Mouse (Mus musculus) layer of hippocampus, postnatal 36 days (tissue): Measurements from ENCODE around the gene Ttyh3. TPM values are rescaled to one million over a fixed set of nuclear protein-coding genes. Genes with fewer than 3 reads are reported as not detected.
"Not testable (repeated sequence)": the region's sequence is repeated elsewhere in the genome, so short reads cannot be mapped to it uniquely, and the experiment has no call there.

Experiments used
- DNase-seq, 2 experiments: peaks; one replicate each; pipeline ENCODE4 v3.0.0; 2022
- total RNA-seq, 2 experiments: library from RNA; stranded (reverse); gene quantifications; 2 replicates each; pipeline ENCODE4 v1.2.3; 2021

Gene Ttyh3
- total RNA-seq = 100 to 1,000 TPM; 191 to 221 TPM

- DNase-seq = no peak
Observed at GRCm38 (mm10) chr5:140648519-140649100, at the start of gene Ttyh3. TSS of gene Ttyh3 (minus strand) at chr5:140649031.

GRCm38 (mm10) chr5:140695987-140696386 lies 47.2 kb upstream of the Ttyh3 start:
- DNase-seq = no peak

- no peak for DNase-seq
Observed at GRCm38 (mm10) chr5:140688434-140688833, 39.6 kb upstream of the Ttyh3 start.

GRCm38 (mm10) chr5:140684343-140685148 lies 35.7 kb upstream of the Ttyh3 start:
- peak; percentile 28 to 37 for DNase-seq

GRCm38 (mm10) chr5:140682113-140682512 lies 33.3 kb upstream of the Ttyh3 start:
- DNase-seq = no peak

GRCm38 (mm10) chr5:140680950-140681349 lies 32.1 kb upstream of the Ttyh3 start:
- no peak for DNase-seq

GRCm38 (mm10) chr5:140680051-140680450 lies 31.2 kb upstream of the Ttyh3 start:
- DNase-seq = no peak

GRCm38 (mm10) chr5:140677137-140677536 lies 28.3 kb upstream of the Ttyh3 start:
- DNase-seq = no peak

- no peak for DNase-seq
Observed at GRCm38 (mm10) chr5:140675640-140676039, 26.8 kb upstream of the Ttyh3 start.

- DNase-seq = no peak
Observed at GRCm38 (mm10) chr5:140675079-140675478, 26.2 kb upstream of the Ttyh3 start.

GRCm38 (mm10) chr5:140674036-140674435 lies 25.2 kb upstream of the Ttyh3 start:
- no peak for DNase-seq

- not testable (repeated sequence) for DNase-seq
Observed at GRCm38 (mm10) chr5:140672603-140673002, 23.8 kb upstream of the Ttyh3 start.

GRCm38 (mm10) chr5:140672115-140672514 lies 23.3 kb upstream of the Ttyh3 start:
- no peak for DNase-seq

- no peak for DNase-seq
Observed at GRCm38 (mm10) chr5:140663621-140664180, 14.9 kb upstream of the Ttyh3 start.

GRCm38 (mm10) chr5:140662741-140663592 lies 14.1 kb upstream of the Ttyh3 start:
- DNase-seq = peak in 1 of 2 experiments; percentile 51

- no peak for DNase-seq
Observed at GRCm38 (mm10) chr5:140661875-140662643, 13.2 kb upstream of the Ttyh3 start.

GRCm38 (mm10) chr5:140661427-140661826 lies 12.6 kb upstream of the Ttyh3 start:
- no peak for DNase-seq

GRCm38 (mm10) chr5:140660398-140660797 lies 11.6 kb upstream of the Ttyh3 start:
- no peak for DNase-seq

- peak; percentile 71 to 81 for DNase-seq
Observed at GRCm38 (mm10) chr5:140659607-140660272, 10.9 kb upstream of the Ttyh3 start.

GRCm38 (mm10) chr5:140654096-140654845 lies 5.4 kb upstream of the Ttyh3 start:
- no peak for DNase-seq

GRCm38 (mm10) chr5:140652587-140652986 lies 3.8 kb upstream of the Ttyh3 start:
- DNase-seq = no peak
